Mouse (Mus musculus) myocyte (in vitro differentiated cells): Measurements from ENCODE around the gene Rassf1.

ENCODE experiments used
- CEBPB ChIP-seq: IDR thresholded peaks from 2 replicates; pipeline ENCODE4 v1.6.1; 2011; ENCODE audit warnings: mild to moderate bottlenecking, moderate library complexity; ENCODE audit not compliant: poor library complexity, insufficient read depth, severe bottlenecking
- E2F4 ChIP-seq: IDR thresholded peaks from one replicate; pipeline ENCODE4 v1.6.1; 2011; ENCODE audit warnings: mild to moderate bottlenecking, control low read depth, moderate library complexity; ENCODE audit not compliant: insufficient read depth
- MAX ChIP-seq: IDR thresholded peaks from one replicate; pipeline ENCODE4 v1.6.1; 2011; ENCODE audit warnings: low read depth, mild to moderate bottlenecking, control low read depth
- MYOD1 ChIP-seq, 3 experiments: IDR thresholded peaks; one replicate each; pipeline ENCODE4 v1.6.1; 2011; ENCODE audit warnings: control low read depth in 2 of 3, low read depth in 2 of 3, mild to moderate bottlenecking in 2 of 3, moderate library complexity in 1 of 3; ENCODE audit not compliant: insufficient read length in 2 of 3, control insufficient read depth in 1 of 3
- MYOG ChIP-seq, 3 experiments: IDR thresholded peaks; one replicate each; pipeline ENCODE4 v1.6.1; 2011; ENCODE audit warnings: control low read depth in 2 of 3, low read depth in 2 of 3, mild to moderate bottlenecking in 2 of 3; ENCODE audit not compliant: insufficient read length in 2 of 3, control insufficient read depth in 1 of 3, insufficient read depth in 1 of 3
- POLR2A ChIP-seq: IDR thresholded peaks from one replicate; pipeline ENCODE4 v1.6.1; 2011; ENCODE audit warnings: low read depth, mild to moderate bottlenecking, control low read depth, moderate library complexity; ENCODE audit not compliant: insufficient read length
- POLR2AphosphoS2 ChIP-seq: IDR thresholded peaks from one replicate; pipeline ENCODE4 v1.6.1; 2011; ENCODE audit warnings: low read depth, control low read depth; ENCODE audit not compliant: insufficient read length
- REST ChIP-seq: IDR thresholded peaks from one replicate; pipeline ENCODE4 v1.6.1; 2011; ENCODE audit warnings: mild to moderate bottlenecking, control low read depth, moderate library complexity; ENCODE audit not compliant: insufficient read depth, insufficient read length
- TCF12 ChIP-seq: IDR thresholded peaks from one replicate; pipeline ENCODE4 v1.6.1; 2011; ENCODE audit warnings: mild to moderate bottlenecking, control low read depth; ENCODE audit not compliant: poor library complexity, insufficient read depth, severe bottlenecking
- TCF3 ChIP-seq: IDR thresholded peaks from one replicate; pipeline ENCODE4 v1.6.1; 2011; ENCODE audit warnings: low read depth, control low read depth; ENCODE audit not compliant: insufficient read length
- USF1 ChIP-seq: IDR thresholded peaks from one replicate; pipeline ENCODE4 v1.6.1; 2011; ENCODE audit warnings: low read depth, mild to moderate bottlenecking, control low read depth, moderate library complexity

DNA sequence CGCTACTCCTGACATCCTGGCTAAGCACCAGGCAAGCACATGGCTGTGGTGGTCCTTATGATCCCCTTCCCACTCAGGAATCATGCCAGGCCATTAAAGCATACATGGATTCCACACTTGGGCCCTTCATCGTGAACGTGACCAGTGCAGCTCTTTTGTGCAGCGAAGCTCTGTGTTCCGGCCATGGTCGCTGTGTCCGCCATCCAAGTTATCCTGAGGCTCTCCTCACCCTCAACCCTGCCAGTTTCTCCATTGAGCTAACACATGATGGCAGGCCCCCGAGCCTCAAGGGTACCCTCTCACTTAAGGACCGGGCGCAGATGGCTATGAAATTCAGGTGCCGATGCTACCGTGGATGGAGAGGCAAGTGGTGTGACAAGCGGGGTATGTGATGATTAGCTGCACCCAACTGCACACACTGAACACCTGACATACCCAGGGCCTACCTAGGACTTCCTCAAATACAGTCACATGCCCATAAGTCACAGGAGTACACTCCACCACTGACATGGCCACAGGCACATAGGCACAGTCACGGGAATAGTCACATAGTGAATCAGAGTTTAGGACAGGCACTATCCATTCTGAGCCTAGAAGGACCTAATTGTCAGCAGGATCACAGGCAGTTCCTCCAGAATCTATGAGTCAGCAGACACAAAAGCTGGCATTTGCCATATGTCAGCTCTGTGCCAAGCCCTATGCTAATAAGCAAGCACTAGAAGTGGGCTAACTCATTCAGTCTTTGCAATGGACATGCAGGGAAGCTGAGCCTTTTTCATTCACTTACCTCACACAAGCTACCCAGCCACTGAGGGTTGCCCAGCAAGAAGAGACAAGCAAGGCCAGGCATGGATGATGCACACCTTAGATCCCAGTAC lies 27.9 kb downstream of the Rassf1 start:
- TF ChIP-seq POLR2A (no peak), E2F4 (no peak), MYOG (IDR thresholded peaks at IDR 0.05; ENCODE audit: control insufficient read depth in 1 of 3, insufficient read depth in 1 of 3, insufficient read length in 2 of 3, low read depth in 2 of 3) (no peak), MYOD1 (IDR thresholded peaks at IDR 0.05; ENCODE audit: control insufficient read depth in 1 of 3, insufficient read length in 2 of 3, low read depth in 2 of 3) (no peak), USF1 (no peak), TCF12 (no peak), POLR2AphosphoS2 (no peak), MAX (no peak), REST (no peak), TCF3 (no peak), CEBPB (no peak)
